Mouse (Mus musculus) MEL (cell line): Measurements from ENCODE around the gene Sdccag8.
A peak's percentile ranks its signal among the peaks of the same experiment; 100 is the strongest.

Experiments
- BHLHE40 ChIP-seq: IDR thresholded peaks from 2 replicates; pipeline ENCODE4 v1.6.1; 2012; ENCODE audit warnings: low read depth, mild to moderate bottlenecking, inconsistent platforms, low read length, improper control_type of control experiment, borderline replicate concordance
- E2F4 ChIP-seq: IDR thresholded peaks from 2 replicates; pipeline ENCODE4 v1.6.1; 2011; ENCODE audit warnings: low read depth, low read length, improper control_type of control experiment, borderline replicate concordance
- EP300 ChIP-seq, 2 experiments: IDR thresholded peaks; 2 replicates each; pipeline ENCODE4 v1.6.1; 2011; ENCODE audit warnings: improper control_type of control experiment in 2 of 2, low read length in 2 of 2, low read depth in 1 of 2, mild to moderate bottlenecking in 1 of 2
- GABPA ChIP-seq: IDR thresholded peaks from 2 replicates; pipeline ENCODE4 v1.6.1; 2012; ENCODE audit warnings: low read depth, mild to moderate bottlenecking, inconsistent platforms, low read length, improper control_type of control experiment, moderate library complexity
- JUND ChIP-seq: IDR thresholded peaks from 2 replicates; pipeline ENCODE4 v1.6.1; 2011; ENCODE audit warnings: low read depth, mild to moderate bottlenecking, improper control_type of control experiment, low read length
- MYC ChIP-seq: IDR thresholded peaks from 2 replicates; pipeline ENCODE4 v1.6.1; 2011; ENCODE audit warnings: low read depth, mild to moderate bottlenecking, low read length, improper control_type of control experiment, moderate library complexity
- POLR2A ChIP-seq, 2 experiments: IDR thresholded peaks; 2 replicates each; pipeline ENCODE4 v1.6.1; 2011 to 2012; ENCODE audit warnings: low read length in 2 of 2, mild to moderate bottlenecking in 2 of 2, control low read depth in 1 of 2, improper control_type of control experiment in 1 of 2, low read depth in 1 of 2, moderate library complexity in 1 of 2; ENCODE audit not compliant: control insufficient read depth in 1 of 2, insufficient read depth in 1 of 2, poor library complexity in 1 of 2
- SMC3 ChIP-seq: IDR thresholded peaks from 2 replicates; pipeline ENCODE4 v1.6.1; 2011; ENCODE audit warnings: low read depth, low read length, improper control_type of control experiment
- ZC3H11A ChIP-seq: IDR thresholded peaks from 2 replicates; pipeline ENCODE4 v1.6.1; 2012; ENCODE audit warnings: low read depth, mild to moderate bottlenecking, inconsistent platforms, low read length, improper control_type of control experiment
- ZMIZ1 ChIP-seq: IDR thresholded peaks from 2 replicates; pipeline ENCODE4 v1.6.1; 2012; ENCODE audit warnings: low read depth, mild to moderate bottlenecking, inconsistent platforms, low read length, improper control_type of control experiment, moderate library complexity
- ZNF384 ChIP-seq: IDR thresholded peaks from 2 replicates; pipeline ENCODE4 v1.6.1; 2012; ENCODE audit warnings: low read depth, mild to moderate bottlenecking, inconsistent platforms, low read length, improper control_type of control experiment

DNA sequence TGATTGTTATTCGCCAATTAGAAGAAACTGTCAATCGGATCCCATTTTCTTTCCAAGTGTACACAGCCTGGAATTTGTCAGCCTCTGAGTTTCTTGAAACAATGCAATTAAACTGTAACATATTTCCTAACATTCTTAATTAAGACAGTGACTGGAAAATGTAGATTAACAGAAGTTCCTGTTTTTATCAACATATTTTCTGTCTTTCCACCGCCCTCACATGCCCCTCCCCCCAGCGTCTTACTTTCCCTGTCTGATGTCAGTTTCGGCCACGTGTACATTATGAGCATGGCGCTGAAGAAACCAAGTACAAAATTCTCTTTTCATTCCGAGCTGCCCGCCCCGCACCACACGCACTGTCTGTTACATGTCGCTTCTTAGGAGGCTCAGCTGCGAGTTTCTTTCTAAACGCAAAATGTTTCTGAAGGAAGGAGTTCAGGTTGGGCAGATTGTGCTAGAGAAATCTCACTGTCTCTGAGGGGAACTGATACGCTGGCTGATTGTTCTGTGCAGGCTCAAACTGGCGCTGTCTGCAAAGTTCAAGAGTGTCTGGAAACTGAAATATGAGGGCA is 182.3 kb downstream of the Sdccag8 start:
- no peak for TF ChIP-seq SMC3
- no peak for TF ChIP-seq ZMIZ1
- peak; percentile 73 to 80 for TF ChIP-seq EP300 (IDR thresholded peaks at IDR 0.05; ENCODE audit: low read depth in 1 of 2, low read length in 2 of 2)
- TF ChIP-seq MYC, result peak; percentile 99
- peak in 1 of 2 experiments; percentile 61; a peak in 1 of 4 replicates for TF ChIP-seq POLR2A (IDR thresholded peaks at IDR 0.05; ENCODE audit: control insufficient read depth in 1 of 2, insufficient read depth in 1 of 2, low read depth in 1 of 2, low read length in 2 of 2, poor library complexity in 1 of 2)
- TF ChIP-seq GABPA, result no peak
- no peak for TF ChIP-seq E2F4
- no peak for TF ChIP-seq JUND
- no peak for TF ChIP-seq ZNF384
- TF ChIP-seq ZC3H11A, result no peak
- TF ChIP-seq BHLHE40, result no peak
